ENCODE assay signal across 8 mouse cellular contexts in the genomic region with DNA sequence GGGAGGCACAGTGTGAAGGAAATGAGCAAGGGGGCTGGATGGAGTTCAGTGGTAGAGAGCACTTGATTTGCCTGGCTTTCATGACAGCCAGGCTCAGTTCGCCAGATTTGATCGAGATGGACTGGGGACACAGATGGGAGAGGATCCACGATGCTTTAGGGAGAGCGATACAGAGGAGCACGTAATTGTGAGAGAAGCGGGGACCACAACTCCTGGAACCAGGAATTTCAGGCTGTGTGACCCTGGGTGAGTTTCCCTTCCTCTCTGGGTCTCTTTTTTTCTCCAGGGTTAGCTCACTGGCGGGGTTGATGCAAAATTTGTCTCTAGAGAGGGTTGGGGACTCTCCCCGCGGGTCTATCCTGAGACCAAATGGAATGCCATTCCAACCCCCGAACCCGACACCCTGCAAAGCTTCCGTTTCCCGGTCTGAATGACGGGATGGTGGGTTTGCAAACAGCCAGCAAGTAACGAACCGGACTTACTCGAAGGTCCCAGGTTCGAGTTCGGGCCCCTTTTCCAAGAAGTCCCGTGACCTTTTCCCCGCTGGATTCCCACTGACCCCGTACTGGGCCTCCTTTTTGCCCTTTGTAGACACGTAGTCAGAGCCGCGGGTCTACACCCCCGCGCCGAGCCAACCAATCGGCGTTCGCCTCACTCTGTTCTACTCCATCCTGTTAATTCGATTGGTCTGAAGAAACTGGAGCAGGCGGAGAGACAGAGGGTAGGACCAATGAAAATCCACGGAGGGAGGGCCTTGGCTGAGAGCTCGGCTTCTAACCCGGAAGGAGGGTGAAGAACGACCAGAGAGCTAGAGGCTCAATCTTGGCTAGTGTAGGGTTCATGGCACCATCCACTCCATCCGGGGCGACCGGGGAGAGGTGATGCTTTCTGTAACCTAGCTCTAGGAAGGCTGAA. TPM values are rescaled to one million over a fixed set of nuclear protein-coding genes. Genes with fewer than 3 reads are reported as not detected.
A peak's percentile ranks its signal among the peaks of the same experiment; 100 is the strongest.
DNase-seq lines count a peak whose midpoint lies in the region; ATAC-seq and TF ChIP-seq lines count a peak whose summit lies in the region.

No protein-coding gene starts in this region.

- peaks cover 15% of the 10 kb centered on the region for H3K4me1 ChIP-seq in hindbrain, embryonic 13.5 days (replicated peaks)

- POLR2A ChIA-PET in Patski (lab: Charles Lee): no interaction called here

- peak overlapping the region; percentile 55 for H3K4me3 ChIP-seq in hindbrain, embryonic 13.5 days

- 3% methylated on average over 40 of the region's 40 CpGs for WGBS in hindbrain, embryonic 13.5 days

- TF ChIP-seq CTCF in Patski (IDR thresholded peaks at IDR 0.05): no peak

- peak; percentile 55 for DNase-seq in Patski (ENCODE audit: low read depth, low spot score)
- DNase-seq in cerebellum, postnatal 14 days: peak; percentile 97
- peak; percentile 92 to 95 for DNase-seq in frontal cortex, postnatal 14 days (ENCODE audit: low spot score in 2 of 2)
- DNase-seq in layer of hippocampus, postnatal 25 days (ENCODE audit: extremely low spot score in 1 of 2, low spot score in 1 of 2): peak; percentile 78 to 90
- peak; percentile 99 for DNase-seq in lung, postnatal 25 days (ENCODE audit: low spot score)
- DNase-seq in retina, embryonic 14.5 days (ENCODE audit: low spot score): peak; percentile 97
- peak; percentile 93 for DNase-seq in thymus, postnatal 4 days

- H3K4me2 ChIP-seq in hindbrain, embryonic 13.5 days: peak overlapping the region; percentile 62

- H3K9me3 ChIP-seq in hindbrain, embryonic 13.5 days: no peaks in the 10 kb centered on the region

- CTCF ChIA-PET in Patski (lab: Charles Lee): interaction anchor here (1.1 to 1.3 kb wide), 2 partner anchors 32 to 59 kb away, joined by 3 read pairs; no protein-coding TSS in a partner anchor

- peak overlapping the region; percentile 85 for H3K27ac ChIP-seq in hindbrain, embryonic 13.5 days

- ATAC-seq in Patski: peak; percentile 98
- peak; percentile 100 for ATAC-seq in hindbrain, embryonic 13.5 days (ENCODE audit: low FRiP score)

- H3K9ac ChIP-seq in hindbrain, embryonic 13.5 days: peak overlapping the region; percentile 72

- in situ Hi-C loops in Patski (cut with MboI; ENCODE audit: low pct_unique_long_range_greater_than_20kb): no loop called here

- H3K36me3 ChIP-seq in hindbrain, embryonic 13.5 days: no peaks in the 10 kb centered on the region

- H3K27me3 ChIP-seq in Patski: no peaks in the 10 kb centered on the region
- no peaks in the 10 kb centered on the region for H3K27me3 ChIP-seq in hindbrain, embryonic 13.5 days

RNA-seq across cellular contexts. Expression of gene Isoc2b, which starts 4.2 kb away (rescaled TPM):
- 8.5 TPM for polyA plus RNA-seq in Patski (2021)
- polyA plus RNA-seq in hindbrain, embryonic 13.5 days (2015; fragmentation: Nextera tagmentation; extraction: Ambion mirVana): 3.9 and 4.9 TPM in 2 replicates
- total RNA-seq in layer of hippocampus, postnatal 25 days (2021): 1 to 10 TPM; 5.6 to 6.0 TPM

RNA-seq across cellular contexts. Expression of gene Isoc2a, which starts 11.1 kb away (rescaled TPM):
- polyA plus RNA-seq in Patski (2021): 6.6 TPM
- polyA plus RNA-seq in hindbrain, embryonic 13.5 days (2015; fragmentation: Nextera tagmentation; extraction: Ambion mirVana): 0.75 and 0.78 TPM in 2 replicates
- total RNA-seq in layer of hippocampus, postnatal 25 days (2021): 10 to 100 TPM; 11.2 to 12.4 TPM

RNA-seq across cellular contexts. Expression of gene Shisa7, which starts 21.3 kb away (rescaled TPM):
- 1.9 TPM for polyA plus RNA-seq in Patski (2021)
- 10.9 and 11.6 TPM in 2 replicates for polyA plus RNA-seq in hindbrain, embryonic 13.5 days (2015; fragmentation: Nextera tagmentation; extraction: Ambion mirVana)
- 100 to 1,000 TPM; 132 to 182 TPM for total RNA-seq in layer of hippocampus, postnatal 25 days (2021)

RNA-seq across cellular contexts. Expression of gene Gm36210, which starts 40.5 kb away (rescaled TPM):
- polyA plus RNA-seq in Patski (2021): not detected
- polyA plus RNA-seq in hindbrain, embryonic 13.5 days (2015; fragmentation: Nextera tagmentation; extraction: Ambion mirVana): 0.26 and 0.45 TPM in 2 replicates
- total RNA-seq in layer of hippocampus, postnatal 25 days (2021): under 1 TPM; 0.27 to 0.38 TPM

RNA-seq across cellular contexts. Expression of gene Zfp628, which starts 49.2 kb away (rescaled TPM):
- 8.1 TPM for polyA plus RNA-seq in Patski (2021)
- 3.6 and 4.9 TPM in 2 replicates for polyA plus RNA-seq in hindbrain, embryonic 13.5 days (2015; fragmentation: Nextera tagmentation; extraction: Ambion mirVana)
- total RNA-seq in layer of hippocampus, postnatal 25 days (2021): 10 to 100 TPM; 13.4 to 14.3 TPM

Comparison
In these comparisons a context has a peak if more than half of its experiments do, and no peak if none do; other contexts are left out.
1. Peak in every context shown above with its lines: DNase-seq, ATAC-seq, H3K4me3 ChIP-seq and H3K27ac ChIP-seq.